Mouse (Mus musculus) neural tube, embryonic 13.5 days (tissue): ENCODE data around the gene Adam21. TPM values are rescaled to one million over a fixed set of nuclear protein-coding genes. Genes with fewer than 3 reads are reported as not detected.
A peak's percentile ranks its signal among the peaks of the same experiment; 100 is the strongest.

Experiments
- ATAC-seq: fragments of 200-750 bp; cut with Nextera tagmentation; 2 replicates; pipeline ENCODE4 v1.8.0; 2017; ENCODE audit warnings: low read depth, mild to moderate bottlenecking, moderate TSS enrichment, moderate library complexity
- H3K27ac ChIP-seq: fragments of 300-500 bp; sonication (generic); replicated peaks from 2 replicates; pipeline ENCODE4 v1.5.1; 2015; ENCODE audit warnings: moderate library complexity, mild to moderate bottlenecking, inconsistent platforms
- H3K27me3 ChIP-seq: fragments of 300-500 bp; sonication (generic); 2 replicates; pipeline ENCODE4 v1.6.1; 2015; ENCODE audit warnings: mild to moderate bottlenecking, inconsistent platforms
- H3K36me3 ChIP-seq: fragments of 300-500 bp; sonication (generic); 2 replicates; pipeline ENCODE4 v1.6.1; 2015; ENCODE audit warnings: mild to moderate bottlenecking, inconsistent platforms
- H3K4me1 ChIP-seq: fragments of 300-500 bp; sonication (generic); replicated peaks from 2 replicates; pipeline ENCODE4 v1.6.1; 2015; ENCODE audit warnings: inconsistent platforms
- H3K4me2 ChIP-seq: fragments of 300-500 bp; sonication (generic); 2 replicates; pipeline ENCODE4 v1.6.1; 2015; ENCODE audit warnings: inconsistent platforms, mild to moderate bottlenecking, moderate library complexity
- H3K4me3 ChIP-seq: fragments of 300-500 bp; sonication (generic); 2 replicates; pipeline ENCODE4 v1.5.1; 2015; ENCODE audit warnings: mild to moderate bottlenecking, inconsistent platforms
- H3K9ac ChIP-seq: fragments of 300-500 bp; sonication (generic); 2 replicates; pipeline ENCODE4 v1.6.1; 2015; ENCODE audit warnings: moderate library complexity, mild to moderate bottlenecking, inconsistent platforms
- H3K9me3 ChIP-seq: fragments of 300-500 bp; sonication (generic); 2 replicates; pipeline ENCODE4 v1.6.1; 2016; ENCODE audit warnings: inconsistent platforms
- WGBS: fragments of 180-500 bp; shearing (Covaris S2); methylation state at CpG from one replicate; pipeline ENCODE4 v1.1.7; 2015; 5-methylcytosine and 5-hydroxymethylcytosine counted together
- polyA plus RNA-seq: library from polyadenylated mRNA; unstranded; fragments of >200 nt; fragmentation: Nextera tagmentation; extraction: Ambion mirVana; gene quantifications from 2 replicates; pipeline ENCODE4 v1.2.1, GENCODE M21; 2015

The Adam21 gene
- 0.88 and 1.1 TPM in 2 replicates for polyA plus RNA-seq

DNA sequence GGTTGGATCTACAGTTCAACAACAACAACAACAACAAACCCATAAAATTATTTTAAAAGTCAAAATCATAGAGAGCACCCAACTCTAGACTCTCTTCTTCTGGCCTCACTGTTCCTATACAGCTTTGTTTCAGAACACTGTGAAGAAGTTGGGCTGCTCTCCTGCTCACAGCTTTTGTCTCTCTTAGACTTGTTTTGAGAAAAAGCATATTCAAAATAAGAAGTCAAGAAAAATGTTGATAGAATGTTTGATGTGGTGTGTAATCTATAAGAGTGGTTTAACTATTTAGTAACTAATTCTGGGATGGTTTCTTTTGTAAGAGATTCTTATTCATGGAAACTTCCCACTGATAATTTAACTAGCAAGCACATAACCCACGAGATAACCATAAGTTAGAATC is at the start of gene Adam21:
Gene Adam21, minus strand, starts transcription at position 101 of the 400 bp plus-strand sequence.
- 95% methylated on average over 1 of the region's 1 CpGs for WGBS

DNA sequence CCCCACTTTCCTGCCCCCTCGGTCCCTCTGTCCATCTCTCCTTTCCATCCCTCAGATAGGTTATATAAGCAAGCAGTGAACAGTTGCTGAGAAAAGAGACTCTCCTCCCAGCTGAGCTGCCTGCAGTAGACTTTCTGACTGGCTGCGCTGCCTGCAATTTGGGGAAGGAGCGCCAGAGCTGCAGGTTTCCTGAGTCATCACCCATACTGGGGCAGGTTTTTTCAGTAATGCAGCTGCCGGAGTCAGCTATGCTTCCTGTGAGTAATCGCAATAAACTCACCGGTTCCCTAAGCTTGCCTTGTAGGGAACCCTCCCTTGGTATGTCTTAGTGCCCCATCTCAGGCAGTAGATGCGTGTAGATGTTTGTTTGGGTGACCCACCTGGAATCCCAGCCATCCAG is 48.7 kb upstream of the Adam21 start:
- H3K4me2 ChIP-seq = no peak overlapping the region
- H3K27ac ChIP-seq = no peak overlapping the region
- ATAC-seq = no peak
- H3K27me3 ChIP-seq = no peaks in the 10 kb centered on the region
- WGBS = 62% methylated on average over 7 of the region's 7 CpGs
- H3K4me1 ChIP-seq = no peaks in the 10 kb centered on the region
- H3K4me3 ChIP-seq = no peak overlapping the region
- H3K9ac ChIP-seq = no peak overlapping the region
- H3K36me3 ChIP-seq = no peaks in the 10 kb centered on the region
- H3K9me3 ChIP-seq = no peaks in the 10 kb centered on the region

More for the DNA sequence above, at the start of gene Adam21:
- Histone ChIP-seq H3K9ac (no peak within 1 kb of the TSS), H3K9me3 (no peaks in the 10 kb centered on the region), H3K27ac (no peak within 1 kb of the TSS), H3K36me3 (peaks cover 23% of the 10 kb centered on the region), H3K4me3 (no peak within 1 kb of the TSS), H3K27me3 (no peaks in the 10 kb centered on the region), H3K4me2 (no peak within 1 kb of the TSS), H3K4me1 (no peaks in the 10 kb centered on the region)
- ATAC-seq = no peak

DNA sequence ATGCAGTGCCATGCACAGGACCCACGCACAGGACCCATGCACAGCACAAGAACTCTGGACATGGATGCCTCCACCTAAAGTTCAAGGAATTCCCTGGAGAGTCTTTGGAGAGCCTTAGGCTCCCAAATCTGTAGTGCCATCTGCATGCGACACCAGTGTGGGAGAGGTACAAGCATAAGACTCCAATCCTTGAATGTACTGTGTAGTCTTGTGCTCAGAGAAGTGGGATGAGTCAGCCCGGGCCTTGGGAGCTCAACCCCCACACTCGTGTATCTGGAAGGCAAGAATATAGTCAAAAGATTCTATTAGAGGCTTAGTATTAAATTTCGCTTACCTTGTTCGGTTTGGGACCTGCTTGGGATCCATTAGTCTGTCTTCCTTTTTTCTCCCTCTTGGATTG is 47.5 kb upstream of the Adam21 start:
- Histone ChIP-seq H3K9me3 (no peaks in the 10 kb centered on the region), H3K27me3 (no peaks in the 10 kb centered on the region), H3K27ac (no peak overlapping the region), H3K4me2 (no peak overlapping the region), H3K4me3 (no peak overlapping the region), H3K9ac (no peak overlapping the region), H3K36me3 (no peaks in the 10 kb centered on the region), H3K4me1 (no peaks in the 10 kb centered on the region)
- ATAC-seq = no peak
- WGBS = 90% methylated on average over 6 of the region's 6 CpGs

- Histone ChIP-seq H3K4me3 (no peak overlapping the region), H3K4me2 (no peak overlapping the region), H3K4me1 (peaks cover 9% of the 10 kb centered on the region), H3K36me3 (no peaks in the 10 kb centered on the region), H3K9me3 (no peaks in the 10 kb centered on the region), H3K27me3 (no peaks in the 10 kb centered on the region), H3K9ac (no peak overlapping the region), H3K27ac (no peak overlapping the region)
- no peak for ATAC-seq
Measured at GRCm38 (mm10) chr12:81609445-81609844, 41.2 kb upstream of the Adam21 start.

GRCm38 (mm10) chr12:81604995-81605784 is 36.9 kb upstream of the Adam21 start:
- 46% methylated on average over 5 of the region's 5 CpGs for WGBS
- no peaks in the 10 kb centered on the region for H3K9me3 ChIP-seq
- ATAC-seq = peak; percentile 75; the same call in 1 of the 2 replicates
- H3K9ac ChIP-seq = no peak overlapping the region
- H3K4me1 ChIP-seq = peaks cover 9% of the 10 kb centered on the region
- H3K4me3 ChIP-seq = no peak overlapping the region
- peak overlapping the region; percentile 50 for H3K27ac ChIP-seq
- peaks cover 2% of the 10 kb centered on the region; the same call in 1 of the 2 replicates for H3K27me3 ChIP-seq
- no peak overlapping the region for H3K4me2 ChIP-seq
- no peaks in the 10 kb centered on the region for H3K36me3 ChIP-seq

DNA sequence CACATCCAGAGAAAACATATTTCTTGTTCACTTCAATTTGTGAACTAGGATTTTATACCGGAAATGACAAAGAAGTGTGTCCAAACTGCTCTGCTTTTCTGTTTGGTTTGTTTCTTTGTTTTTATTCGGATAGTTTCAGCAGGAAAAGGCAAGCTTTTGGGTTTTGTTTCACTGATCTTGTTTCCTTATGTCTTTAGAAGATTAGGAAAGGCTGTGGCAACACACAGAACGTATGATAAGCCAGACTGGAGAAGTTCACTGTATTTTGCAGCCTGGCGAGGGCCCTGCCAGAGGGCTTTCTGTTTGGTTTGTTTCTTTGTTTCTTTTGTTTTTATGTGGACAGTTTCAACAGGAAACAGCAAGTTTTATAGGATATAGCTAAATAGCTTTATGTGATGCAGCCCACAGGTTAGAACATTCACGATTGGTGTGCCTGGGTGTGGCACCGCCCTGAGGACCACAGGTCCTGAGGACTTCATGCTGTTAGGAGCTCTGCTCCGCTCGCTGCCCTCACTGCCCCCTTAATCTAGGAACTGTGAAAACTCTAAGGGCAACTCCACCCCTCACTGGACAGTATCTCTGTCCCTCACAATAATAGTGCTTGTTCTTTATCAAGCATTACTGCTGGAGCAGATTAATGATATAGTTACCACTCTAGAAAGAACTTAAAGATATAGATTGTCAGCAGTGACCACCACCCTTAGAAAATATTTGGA is 28.4 kb upstream of the Adam21 start:
- Histone ChIP-seq H3K27ac (no peak overlapping the region), H3K9ac (no peak overlapping the region), H3K4me3 (no peak overlapping the region), H3K36me3 (no peaks in the 10 kb centered on the region), H3K9me3 (no peaks in the 10 kb centered on the region), H3K4me2 (no peak overlapping the region), H3K27me3 (peaks cover 2% of the 10 kb centered on the region; the same call in 1 of the 2 replicates), H3K4me1 (peaks cover 9% of the 10 kb centered on the region)
- no peak for ATAC-seq
- WGBS = 82% methylated on average over 8 of the region's 8 CpGs

DNA sequence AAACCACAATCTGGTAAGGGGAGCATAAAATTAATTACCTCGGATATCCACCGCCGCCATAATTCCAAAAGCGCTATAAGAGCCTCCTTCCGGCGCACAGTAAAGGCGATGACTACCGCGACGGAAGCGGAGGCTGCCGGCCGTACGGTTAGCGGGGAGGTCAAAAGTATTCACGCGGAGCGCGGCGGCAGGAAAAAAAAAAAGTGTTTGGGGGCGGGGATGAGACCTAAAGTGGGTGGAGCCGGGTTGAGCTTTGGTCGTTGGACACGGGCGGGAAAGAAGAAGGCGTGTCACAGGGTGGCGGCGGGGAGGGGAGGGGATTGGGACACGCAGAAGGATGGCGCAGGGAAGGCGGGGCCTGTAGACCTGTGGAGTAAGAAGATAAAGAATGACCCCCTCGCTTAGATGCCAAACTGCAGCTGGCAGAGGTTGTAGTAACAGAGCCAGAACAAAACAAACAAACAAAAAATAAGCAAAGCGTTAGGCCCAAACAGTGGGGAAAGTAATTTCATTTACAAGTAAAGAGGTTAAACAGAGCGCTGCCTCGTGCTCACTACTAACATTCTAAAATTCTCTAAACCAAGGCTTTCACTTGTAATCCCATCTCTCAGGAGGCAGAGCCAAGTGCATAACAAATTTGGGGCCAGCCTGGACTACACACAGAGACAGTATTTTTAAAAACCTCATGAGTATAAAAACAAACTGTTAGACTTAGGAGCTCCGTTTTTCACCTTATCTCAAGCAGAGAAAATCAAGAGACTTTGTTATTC is 26.8 kb upstream of the Adam21 start, which contains the start of gene Med6:
Gene Med6, minus strand, starts transcription at position 107 of the 770 bp plus-strand sequence.
- H3K9ac ChIP-seq = peak within 1 kb of the TSS; percentile 87
- peaks cover 10% of the 10 kb centered on the region for H3K36me3 ChIP-seq
- no peaks in the 10 kb centered on the region for H3K27me3 ChIP-seq
- H3K4me2 ChIP-seq = peak within 1 kb of the TSS; percentile 70
- peak; percentile 97 for ATAC-seq
- peak within 1 kb of the TSS; percentile 71 for H3K27ac ChIP-seq
- peak within 1 kb of the TSS; percentile 88 for H3K4me3 ChIP-seq
- 3% methylated on average over 36 of the region's 36 CpGs for WGBS
- H3K4me1 ChIP-seq = peaks cover 9% of the 10 kb centered on the region
- no peaks in the 10 kb centered on the region for H3K9me3 ChIP-seq

DNA sequence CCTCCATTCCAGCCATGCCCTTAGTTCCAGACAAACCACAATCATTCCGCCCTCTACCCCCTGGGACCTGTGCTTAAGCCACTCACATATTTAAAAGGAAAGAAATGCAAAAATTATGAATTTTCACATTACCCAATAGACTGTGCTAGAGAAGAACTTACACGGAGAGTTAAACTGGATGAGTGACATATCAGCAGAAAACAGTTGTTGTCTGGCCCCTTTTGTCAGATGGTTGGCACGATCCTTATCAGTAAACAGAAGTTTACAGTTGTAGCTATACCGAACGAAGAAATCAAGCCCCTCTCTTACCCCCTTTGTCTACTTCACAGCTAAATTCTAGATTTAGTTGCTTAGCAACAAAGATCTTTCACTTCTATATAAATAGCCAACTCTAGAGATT is 343 bp downstream of the Adam21 start:
- H3K4me2 ChIP-seq = no peak overlapping the region
- 88% methylated on average over 5 of the region's 5 CpGs for WGBS
- H3K27ac ChIP-seq = no peak overlapping the region
- no peak for ATAC-seq
- peaks cover 19% of the 10 kb centered on the region for H3K36me3 ChIP-seq
- H3K4me3 ChIP-seq = no peak overlapping the region
- no peak overlapping the region for H3K9ac ChIP-seq
- H3K9me3 ChIP-seq = no peaks in the 10 kb centered on the region
- no peaks in the 10 kb centered on the region for H3K4me1 ChIP-seq
- H3K27me3 ChIP-seq = no peaks in the 10 kb centered on the region

GRCm38 (mm10) chr12:81564173-81564572 is 4.1 kb downstream of the Adam21 start:
- Histone ChIP-seq H3K27me3 (no peaks in the 10 kb centered on the region), H3K4me3 (no peak overlapping the region), H3K4me1 (no peaks in the 10 kb centered on the region), H3K27ac (no peak overlapping the region), H3K4me2 (no peak overlapping the region), H3K9ac (no peak overlapping the region), H3K36me3 (0 out of 2 replicates have a peak, but pooled peaks cover 3% of the 10 kb centered on the region), H3K9me3 (no peaks in the 10 kb centered on the region)
- no peak for ATAC-seq
- WGBS = 98% methylated on average over 3 of the region's 3 CpGs

DNA sequence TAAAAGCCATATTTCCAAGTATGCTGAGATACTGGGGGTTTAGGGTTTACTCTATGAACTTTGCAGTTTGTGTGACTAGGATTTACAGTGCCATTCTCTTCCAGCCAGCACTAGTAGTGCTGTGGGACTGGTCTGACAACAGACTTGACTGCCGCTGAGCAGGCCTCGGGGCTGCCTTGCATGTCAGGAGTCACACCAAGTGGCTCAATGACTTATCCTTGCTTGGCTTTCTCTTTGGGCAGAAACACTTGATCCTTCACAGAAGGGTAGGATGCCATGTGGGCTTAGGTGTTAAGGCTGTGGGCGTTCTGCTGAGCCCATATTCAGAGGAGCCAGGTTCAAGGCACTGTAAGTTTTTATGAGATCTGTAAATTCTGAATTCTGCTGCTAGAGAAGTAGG is 19.0 kb downstream of the Adam21 start:
- Histone ChIP-seq H3K9ac (no peak overlapping the region), H3K27me3 (no peaks in the 10 kb centered on the region), H3K9me3 (no peaks in the 10 kb centered on the region), H3K4me3 (no peak overlapping the region), H3K27ac (no peak overlapping the region), H3K36me3 (no peaks in the 10 kb centered on the region), H3K4me2 (no peak overlapping the region), H3K4me1 (no peaks in the 10 kb centered on the region)
- ATAC-seq = no peak
- WGBS = 84% methylated on average over 3 of the region's 3 CpGs

GRCm38 (mm10) chr12:81547163-81547562 is 21.1 kb downstream of the Adam21 start:
- 74% methylated on average over 4 of the region's 4 CpGs for WGBS

GRCm38 (mm10) chr12:81533029-81533419 is 35.2 kb downstream of the Adam21 start:
- peak overlapping the region; percentile 69 for H3K4me2 ChIP-seq
- H3K36me3 ChIP-seq = no peaks in the 10 kb centered on the region
- peak overlapping the region; percentile 86 for H3K4me3 ChIP-seq
- H3K27ac ChIP-seq = peak overlapping the region; percentile 81
- no peaks in the 10 kb centered on the region for H3K27me3 ChIP-seq
- peak; percentile 69 for ATAC-seq
- WGBS = 43% methylated on average over 4 of the region's 4 CpGs
- peak overlapping the region; percentile 89 for H3K9ac ChIP-seq
- peaks cover 25% of the 10 kb centered on the region for H3K4me1 ChIP-seq
- H3K9me3 ChIP-seq = no peaks in the 10 kb centered on the region

More at GRCm38 (mm10) chr12:81547163-81547562, 21.1 kb downstream of the Adam21 start:
- Histone ChIP-seq H3K36me3 (no peaks in the 10 kb centered on the region), H3K4me1 (no peaks in the 10 kb centered on the region), H3K27me3 (no peaks in the 10 kb centered on the region), H3K4me2 (no peak overlapping the region), H3K9ac (no peak overlapping the region), H3K9me3 (no peaks in the 10 kb centered on the region), H3K27ac (no peak overlapping the region), H3K4me3 (no peak overlapping the region)
- ATAC-seq = no peak
